Comparison of ENCODE assay signal across 8 mouse cellular contexts in genomic region chr2:156476111-156476747, GRCm38 (mm10). TPM values are rescaled to one million over a fixed set of nuclear protein-coding genes. Genes with fewer than 3 reads are reported as not detected.
DNase-seq lines count a peak whose midpoint lies in the region; ATAC-seq and TF ChIP-seq lines count a peak whose summit lies in the region.

No protein-coding gene starts in this region.

- peaks cover 22% of the 10 kb centered on the region; the same call in 1 of the 2 replicates for H3K27me3 ChIP-seq in heart, embryonic 10.5 days (ENCODE audit: insufficient read depth, poor library complexity, severe bottlenecking)
- H3K27me3 ChIP-seq in C2C12 (ENCODE audit: control insufficient read depth, insufficient read depth, insufficient read length), result no peaks in the 10 kb centered on the region
- H3K27me3 ChIP-seq in forebrain, embryonic 11.5 days (ENCODE audit: control insufficient read depth, insufficient read depth, low read length), result no peaks in the 10 kb centered on the region
- H3K27me3 ChIP-seq in liver, embryonic 13.5 days, result peaks cover 73% of the 10 kb centered on the region

- H3K4me3 ChIP-seq in heart, embryonic 10.5 days, result peak overlapping the region; percentile 79
- H3K4me3 ChIP-seq in C2C12 (ENCODE audit: insufficient read depth, poor library complexity, severe bottlenecking), result peak overlapping the region; percentile 74
- H3K4me3 ChIP-seq in forebrain, embryonic 11.5 days (ENCODE audit: low read depth, low read length), result peak overlapping the region; percentile 68
- H3K4me3 ChIP-seq in liver, embryonic 13.5 days (replicated peaks), result peak overlapping the region; percentile 66

- 28% methylated on average over 8 of the region's 8 CpGs for WGBS in heart, embryonic 10.5 days
- WGBS in forebrain, embryonic 11.5 days, result 23% methylated on average over 8 of the region's 8 CpGs
- 24% methylated on average over 8 of the region's 8 CpGs for WGBS in liver, embryonic 13.5 days (ENCODE audit: insufficient replicate concordance)

- no peaks in the 10 kb centered on the region for H3K36me3 ChIP-seq in heart, embryonic 10.5 days
- H3K36me3 ChIP-seq in C2C12 (ENCODE audit: control insufficient read depth, insufficient read depth), result peaks cover 5% of the 10 kb centered on the region
- H3K36me3 ChIP-seq in forebrain, embryonic 11.5 days (ENCODE audit: control insufficient read depth, insufficient read depth, low read length), result no peaks in the 10 kb centered on the region
- H3K36me3 ChIP-seq in liver, embryonic 13.5 days, result no peaks in the 10 kb centered on the region

- peak overlapping the region; percentile 96 for H3ac ChIP-seq in C2C12 (ENCODE audit: control insufficient read depth, insufficient read length, low read depth)

- DNase-seq in heart, embryonic 10.5 days (ENCODE audit: low spot score), result no peak
- no peak for DNase-seq in heart, adult 8-10 months (ENCODE audit: low spot score)
- no peak for DNase-seq in forebrain, embryonic 11.5 days (ENCODE audit: low spot score)
- DNase-seq in liver, embryonic 13.5 days, result no peak
- DNase-seq in layer of hippocampus, postnatal 25 days (ENCODE audit: extremely low spot score in 1 of 2, low spot score in 1 of 2), result no peak
- no peak for DNase-seq in thymus, postnatal 10 days (ENCODE audit: low spot score in 2 of 2)
- DNase-seq in cerebellum, postnatal 10 days, result no peak

- no peak for ATAC-seq in forebrain, embryonic 11.5 days (replicated peaks; ENCODE audit: low FRiP score)
- ATAC-seq in liver, embryonic 13.5 days (ENCODE audit: low read depth), result no peak

- peaks cover 57% of the 10 kb centered on the region for H3K4me1 ChIP-seq in heart, embryonic 10.5 days
- H3K4me1 ChIP-seq in forebrain, embryonic 11.5 days (replicated peaks; ENCODE audit: control insufficient read depth, insufficient read depth, low read length), result peaks cover 3% of the 10 kb centered on the region; the same call in 1 of the 2 replicates
- peaks cover 65% of the 10 kb centered on the region for H3K4me1 ChIP-seq in liver, embryonic 13.5 days (replicated peaks)

- H3K9ac ChIP-seq in forebrain, embryonic 11.5 days (ENCODE audit: low read length), result peak overlapping the region; percentile 88
- H3K9ac ChIP-seq in liver, embryonic 13.5 days, result peak overlapping the region; percentile 74

- H3K79me2 ChIP-seq in C2C12 (ENCODE audit: control insufficient read depth, insufficient read depth), result peaks cover 55% of the 10 kb centered on the region

- peak overlapping the region; percentile 97 for H3K4me2 ChIP-seq in forebrain, embryonic 11.5 days (ENCODE audit: low read depth, low read length, severe bottlenecking)
- peak overlapping the region; percentile 88 for H3K4me2 ChIP-seq in liver, embryonic 13.5 days

- peak overlapping the region; percentile 93 for H3K27ac ChIP-seq in heart, embryonic 10.5 days
- H3K27ac ChIP-seq in forebrain, embryonic 11.5 days (ENCODE audit: low read depth, low read length), result no peak overlapping the region
- no peak overlapping the region for H3K27ac ChIP-seq in liver, embryonic 13.5 days

- no peaks in the 10 kb centered on the region for H3K9me3 ChIP-seq in heart, embryonic 10.5 days
- no peaks in the 10 kb centered on the region for H3K9me3 ChIP-seq in forebrain, embryonic 11.5 days (ENCODE audit: control insufficient read depth, low read length)
- H3K9me3 ChIP-seq in liver, embryonic 13.5 days (replicated peaks), result no peaks in the 10 kb centered on the region

- peaks cover 38% of the 10 kb centered on the region for H3K79me3 ChIP-seq in C2C12 (ENCODE audit: low read depth)

- no peak for TF ChIP-seq CTCF in C2C12 (IDR thresholded peaks at IDR 0.05; ENCODE audit: control insufficient read depth, insufficient read depth, insufficient read length)

TF ChIP-seq in C2C12, 6 proteins besides CTCF, POLR2A, EP300 and RAD21:
- TF ChIP-seq FOSL1 (IDR thresholded peaks at IDR 0.05; ENCODE audit: insufficient read depth, low read length, poor library complexity, severe bottlenecking) (no peak), MYOD1 (IDR thresholded peaks at IDR 0.05; ENCODE audit: control insufficient read depth, insufficient read length, low read depth) (no peak), USF1 (IDR thresholded peaks at IDR 0.05; ENCODE audit: low read depth) (no peak), MAX (IDR thresholded peaks at IDR 0.05) (no peak), CEBPB (IDR thresholded peaks at IDR 0.05; ENCODE audit: low read depth) (no peak), MYOG (IDR thresholded peaks at IDR 0.05; ENCODE audit: control insufficient read depth, extremely low read depth, insufficient read length) (no peak)

RNA-seq across cellular contexts. Expression of gene Epb41l1, which starts 55.5 kb away (rescaled TPM):
- polyA plus RNA-seq in heart, embryonic 10.5 days (2016; fragmentation: Nextera tagmentation; extraction: Ambion mirVana), result 0.97 and 1.5 TPM in 2 replicates
- 1 to 10 TPM; 6.5 to 9.4 (median 7.6) TPM for total RNA-seq in heart, adult 8-10 months (2022)
- 37.8 TPM for polyA plus RNA-seq in C2C12 (2012; fragmentation: generic; extraction: Trizol)
- polyA plus RNA-seq in forebrain, embryonic 11.5 days (2014; fragmentation: Nextera tagmentation; extraction: Ambion mirVana), result 3.1 and 3.6 TPM in 2 replicates
- polyA plus RNA-seq in liver, embryonic 13.5 days (2015; fragmentation: Nextera tagmentation; extraction: Ambion mirVana), result 0.43 and 0.46 TPM in 2 replicates
- total RNA-seq in layer of hippocampus, postnatal 25 days (2021), result 100 to 1,000 TPM; 310 to 347 TPM
